Mouse (Mus musculus) E14TG2a.4 (cell line): ENCODE measurements around the gene Fam160b1.

Source experiments
- CTCF ChIP-seq: conservative IDR thresholded peaks from 2 replicates; pipeline ENCODE4 v1.5.1; 2014; ENCODE audit warnings: low read length
- NANOG ChIP-seq: IDR thresholded peaks from 2 replicates; pipeline ENCODE4 v1.6.1; 2014; ENCODE audit warnings: borderline replicate concordance, low read length, mixed read lengths

DNA sequence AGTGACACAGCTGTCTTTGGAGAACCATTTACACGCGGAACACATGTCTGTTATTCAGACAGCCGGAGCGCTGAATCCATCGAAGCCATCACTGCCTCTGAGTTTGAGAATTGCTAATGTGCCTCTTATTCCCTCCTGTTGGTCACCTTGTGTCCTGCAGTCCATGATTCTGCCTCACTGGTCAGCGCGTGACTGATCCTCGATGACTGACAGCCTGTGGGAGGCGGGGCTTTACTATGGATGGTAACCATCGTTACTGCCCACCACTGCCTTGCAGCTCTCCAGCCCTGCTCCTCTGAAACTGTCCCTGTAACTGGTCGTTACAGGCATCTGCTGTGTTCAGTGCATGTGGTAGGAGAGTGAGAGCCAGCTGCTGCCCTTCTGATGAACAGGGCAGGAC is 15.3 kb downstream of the Fam160b1 start:
- no peak for TF ChIP-seq CTCF
- TF ChIP-seq NANOG: no peak
